Mouse (Mus musculus) neural tube, embryonic 15.5 days (tissue): ENCODE data around the gene Crygs. TPM values are rescaled to one million over a fixed set of nuclear protein-coding genes. Genes with fewer than 3 reads are reported as not detected.

Experiments used
- ATAC-seq: fragments of 200-750 bp; cut with Nextera tagmentation; 2 replicates; pipeline ENCODE4 v1.8.0; 2017; ENCODE audit warnings: mild to moderate bottlenecking, moderate TSS enrichment, moderate library complexity; ENCODE audit not compliant: low FRiP score
- H3K27ac ChIP-seq: fragments of 300-500 bp; sonication (generic); replicated peaks from 2 replicates; pipeline ENCODE4 v1.5.1; 2015; ENCODE audit warnings: mild to moderate bottlenecking, inconsistent platforms
- H3K27me3 ChIP-seq: fragments of 300-500 bp; sonication (generic); replicated peaks from 2 replicates; pipeline ENCODE4 v1.6.1; 2015; ENCODE audit warnings: inconsistent platforms
- H3K36me3 ChIP-seq: fragments of 300-500 bp; sonication (generic); 2 replicates; pipeline ENCODE4 v1.6.1; 2015; ENCODE audit warnings: inconsistent platforms
- H3K4me1 ChIP-seq: fragments of 300-500 bp; sonication (generic); 2 replicates; pipeline ENCODE4 v1.6.1; 2015; ENCODE audit warnings: inconsistent platforms
- H3K4me2 ChIP-seq: fragments of 300-500 bp; sonication (generic); 2 replicates; pipeline ENCODE4 v1.6.1; 2015; ENCODE audit warnings: inconsistent platforms, mild to moderate bottlenecking, moderate library complexity
- H3K4me3 ChIP-seq: fragments of 300-500 bp; sonication (generic); replicated peaks from 2 replicates; pipeline ENCODE4 v1.5.1; 2015; ENCODE audit warnings: mild to moderate bottlenecking, inconsistent platforms
- H3K9ac ChIP-seq: fragments of 300-500 bp; sonication (generic); replicated peaks from 2 replicates; pipeline ENCODE4 v1.6.1; 2015; ENCODE audit warnings: mild to moderate bottlenecking, inconsistent platforms
- H3K9me3 ChIP-seq: fragments of 300-500 bp; sonication (generic); replicated peaks from 2 replicates; pipeline ENCODE4 v1.6.1; 2016; ENCODE audit warnings: inconsistent platforms
- WGBS: fragments of 180-500 bp; shearing (Covaris S2); methylation state at CpG from one replicate; pipeline ENCODE4 v1.1.7; 2015; ENCODE audit warnings: mixed read lengths; 5-methylcytosine and 5-hydroxymethylcytosine counted together
- polyA plus RNA-seq: library from polyadenylated mRNA; unstranded; fragments of >200 nt; fragmentation: Nextera tagmentation; extraction: Ambion mirVana; gene quantifications from 2 replicates; pipeline ENCODE4 v1.2.1, GENCODE M21; 2015

The Crygs gene
- polyA plus RNA-seq: not detected in 2 replicates

DNA sequence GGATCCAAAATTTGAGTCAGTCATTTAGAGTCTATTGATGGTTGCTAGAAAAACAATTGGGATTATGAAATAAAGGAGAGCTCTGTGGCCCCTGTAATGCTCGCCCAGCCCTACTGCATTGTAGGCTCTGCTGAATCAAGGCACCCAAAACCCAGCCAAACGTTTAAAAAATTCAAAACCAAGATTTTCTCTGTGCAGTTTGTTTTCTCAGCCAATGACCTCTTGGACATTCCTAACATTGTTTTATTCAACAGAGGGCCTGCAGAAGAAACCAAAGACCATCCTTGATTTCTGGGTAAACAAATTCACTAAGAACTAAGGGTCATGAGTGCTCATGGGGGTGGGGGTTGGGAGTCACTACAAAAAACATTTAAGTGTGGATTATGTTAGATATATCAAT lies at the start of gene Crygs:
Gene Crygs, minus strand, starts transcription at position 101 of the 400 bp plus-strand sequence.
- 79% methylated on average over 2 of the region's 2 CpGs for WGBS
- no peaks in the 10 kb centered on the region for H3K9me3 ChIP-seq
- H3K4me2 ChIP-seq: no peak within 1 kb of the TSS
- no peak within 1 kb of the TSS for H3K9ac ChIP-seq
- H3K27me3 ChIP-seq: peaks cover 26% of the 10 kb centered on the region
- H3K36me3 ChIP-seq: peaks cover 7% of the 10 kb centered on the region; the same call in 1 of the 2 replicates
- no peak within 1 kb of the TSS for H3K4me3 ChIP-seq
- no peak within 1 kb of the TSS for H3K27ac ChIP-seq
- peaks cover 4% of the 10 kb centered on the region; the same call in 1 of the 2 replicates for H3K4me1 ChIP-seq
- ATAC-seq: no peak

DNA sequence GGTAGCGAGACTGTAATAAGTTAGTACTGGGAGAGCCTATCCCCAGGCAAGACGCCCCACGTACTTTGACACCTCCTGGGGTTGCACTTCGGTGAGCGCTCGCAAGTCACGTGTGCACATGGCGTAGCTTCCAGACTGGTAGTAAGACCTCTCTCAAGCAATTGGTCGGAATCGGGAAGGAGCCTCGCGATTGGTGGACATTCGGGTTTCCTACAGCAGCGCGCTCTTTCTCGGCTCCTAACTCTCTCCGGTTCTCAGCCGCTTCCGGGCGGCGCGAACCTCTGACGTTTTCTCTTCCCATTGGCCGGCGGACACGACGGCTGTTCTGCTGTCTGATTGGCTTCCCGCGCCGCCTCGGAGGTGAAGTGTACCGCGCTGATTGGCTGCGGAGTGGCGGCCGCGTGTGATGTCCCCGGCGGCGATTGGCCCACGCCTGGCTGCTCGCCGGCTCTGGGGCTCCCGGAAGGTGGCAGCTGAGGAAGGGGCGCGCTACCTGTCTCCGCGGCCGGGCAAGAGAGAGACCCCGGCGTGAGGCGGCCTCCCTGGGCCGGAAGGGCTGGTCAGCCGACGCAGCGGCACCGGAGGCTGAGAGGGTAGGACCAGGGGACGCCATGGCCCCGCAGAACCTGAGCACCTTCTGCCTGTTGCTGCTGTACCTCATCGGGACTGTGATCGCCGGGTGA lies 46.2 kb upstream of the Crygs start, which contains the start of the genes Tbccd1 and Dnajb11:
Gene Tbccd1, minus strand, starts transcription at position 239 of the 683 bp plus-strand sequence.
Gene Dnajb11, plus strand, starts transcription at position 415 of the 683 bp plus-strand sequence.
- Histone ChIP-seq H3K9me3 (no peaks in the 10 kb centered on the region), H3K4me2 (peak within 1 kb of the TSS; percentile 89), H3K9ac (peak within 1 kb of the TSS; percentile 83), H3K4me3 (peak within 1 kb of the TSS; percentile 96), H3K27ac (peak within 1 kb of the TSS; percentile 77), H3K4me1 (peaks cover 20% of the 10 kb centered on the region), H3K27me3 (no peaks in the 10 kb centered on the region), H3K36me3 (peaks cover 6% of the 10 kb centered on the region; the same call in 1 of the 2 replicates)
- ATAC-seq: peak; percentile 99
- under 1% methylated on average over 62 of the region's 62 CpGs for WGBS

DNA sequence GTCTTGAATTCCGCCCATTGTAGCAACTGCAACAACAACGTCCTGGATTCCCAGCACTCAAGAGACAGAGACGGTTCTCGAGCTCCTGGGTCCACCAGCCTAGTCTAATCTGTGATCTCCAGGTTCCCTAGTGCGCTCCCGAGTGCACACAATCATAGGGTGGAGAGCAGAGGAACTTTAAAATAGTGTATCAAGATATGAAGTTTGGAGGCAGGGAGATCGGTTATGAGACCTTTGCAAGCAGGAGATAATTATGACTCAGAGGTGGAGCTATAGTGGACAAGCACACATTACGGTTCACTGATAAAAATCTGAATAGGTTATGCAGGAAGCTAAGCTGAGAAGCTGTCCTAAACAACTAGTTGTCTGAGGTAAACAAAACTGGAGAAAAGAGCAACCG lies 45.4 kb upstream of the Crygs start:
- Histone ChIP-seq H3K36me3 (peaks cover 2% of the 10 kb centered on the region; the same call in 1 of the 2 replicates), H3K4me2 (peak overlapping the region; percentile 69), H3K27ac (peak overlapping the region; percentile 75), H3K27me3 (no peaks in the 10 kb centered on the region), H3K4me3 (peak overlapping the region; percentile 96), H3K9ac (peak overlapping the region; percentile 51), H3K9me3 (no peaks in the 10 kb centered on the region), H3K4me1 (peaks cover 20% of the 10 kb centered on the region)
- WGBS: 14% methylated on average over 9 of the region's 9 CpGs
- no peak for ATAC-seq

DNA sequence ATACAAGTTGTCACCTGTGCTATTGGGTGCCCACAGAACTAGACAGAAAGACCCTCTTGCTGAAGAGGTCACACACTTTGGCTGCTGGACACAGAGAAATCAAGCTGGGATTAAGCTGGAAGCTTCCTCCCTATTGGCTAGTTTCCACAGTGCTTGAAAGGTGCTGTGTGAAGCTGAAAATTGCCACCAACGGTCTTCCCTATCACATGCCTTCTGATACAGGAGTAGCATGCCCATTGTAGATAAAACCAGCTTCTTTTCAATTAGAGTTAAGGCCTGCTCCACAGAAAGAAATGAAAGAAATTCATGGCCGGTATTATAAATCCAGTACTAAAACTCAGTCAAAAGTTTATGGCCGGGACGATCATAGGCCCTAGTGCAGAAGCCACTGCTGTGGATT lies 41.3 kb upstream of the Crygs start:
- 93% methylated on average over 4 of the region's 4 CpGs for WGBS
- H3K4me2 ChIP-seq: no peak overlapping the region
- H3K4me3 ChIP-seq: no peak overlapping the region
- H3K36me3 ChIP-seq: 0 out of 2 replicates have a peak, but pooled peaks cover 2% of the 10 kb centered on the region
- H3K9me3 ChIP-seq: no peaks in the 10 kb centered on the region
- no peaks in the 10 kb centered on the region for H3K27me3 ChIP-seq
- H3K27ac ChIP-seq: no peak overlapping the region
- ATAC-seq: no peak
- no peak overlapping the region for H3K9ac ChIP-seq
- peaks cover 6% of the 10 kb centered on the region for H3K4me1 ChIP-seq

DNA sequence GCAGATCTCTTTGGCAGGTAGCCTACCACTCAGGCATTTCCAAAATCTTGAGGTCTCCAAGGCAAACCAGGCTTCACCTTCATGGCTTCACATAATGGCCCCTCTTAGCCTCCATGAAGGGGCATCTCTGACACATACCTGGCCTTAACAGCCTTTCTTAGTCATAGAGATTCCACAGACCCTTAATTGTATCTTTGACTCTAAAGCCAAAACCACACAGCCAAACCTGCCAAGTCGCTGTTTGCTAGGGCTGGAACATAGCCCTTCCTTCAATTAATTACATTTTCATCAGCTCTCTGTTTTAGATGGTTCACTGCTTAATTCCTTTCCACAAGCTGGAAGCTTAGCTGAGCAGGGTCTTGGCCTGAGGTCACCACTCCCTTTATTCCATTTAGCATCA lies 37.0 kb upstream of the Crygs start:
- H3K36me3 ChIP-seq: no peaks in the 10 kb centered on the region
- H3K27me3 ChIP-seq: no peaks in the 10 kb centered on the region
- 87% methylated on average over 1 of the region's 1 CpGs for WGBS
- peaks cover 10% of the 10 kb centered on the region for H3K4me1 ChIP-seq
- H3K27ac ChIP-seq: no peak overlapping the region
- no peak overlapping the region for H3K4me3 ChIP-seq
- no peaks in the 10 kb centered on the region for H3K9me3 ChIP-seq
- H3K4me2 ChIP-seq: no peak overlapping the region
- ATAC-seq: no peak
- H3K9ac ChIP-seq: no peak overlapping the region

DNA sequence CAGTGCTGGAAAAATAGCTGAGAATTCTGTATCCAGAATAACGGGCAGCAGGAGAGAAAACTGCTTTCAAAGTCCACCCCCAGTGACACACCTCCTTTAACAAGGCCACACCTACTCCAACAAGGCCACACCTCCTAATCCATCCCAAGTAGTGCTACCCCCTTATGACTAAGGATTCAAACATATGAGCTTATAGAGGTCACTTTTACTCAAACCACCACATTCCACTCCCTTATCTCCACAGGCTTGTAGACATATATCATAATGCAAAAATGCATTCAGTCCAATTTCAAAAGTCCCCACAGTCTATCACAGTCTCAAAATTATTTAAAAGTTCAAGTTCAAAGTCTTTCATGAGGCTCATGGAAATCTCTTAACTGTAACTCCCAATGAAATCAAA lies 36.3 kb upstream of the Crygs start:
- no peaks in the 10 kb centered on the region for H3K36me3 ChIP-seq
- H3K27me3 ChIP-seq: no peaks in the 10 kb centered on the region
- H3K27ac ChIP-seq: no peak overlapping the region
- no peak overlapping the region for H3K9ac ChIP-seq
- ATAC-seq: no peak
- peaks cover 10% of the 10 kb centered on the region for H3K4me1 ChIP-seq
- no peak overlapping the region for H3K4me3 ChIP-seq
- WGBS: 96% methylated on average over 1 of the region's 1 CpGs
- H3K4me2 ChIP-seq: no peak overlapping the region
- H3K9me3 ChIP-seq: no peaks in the 10 kb centered on the region

DNA sequence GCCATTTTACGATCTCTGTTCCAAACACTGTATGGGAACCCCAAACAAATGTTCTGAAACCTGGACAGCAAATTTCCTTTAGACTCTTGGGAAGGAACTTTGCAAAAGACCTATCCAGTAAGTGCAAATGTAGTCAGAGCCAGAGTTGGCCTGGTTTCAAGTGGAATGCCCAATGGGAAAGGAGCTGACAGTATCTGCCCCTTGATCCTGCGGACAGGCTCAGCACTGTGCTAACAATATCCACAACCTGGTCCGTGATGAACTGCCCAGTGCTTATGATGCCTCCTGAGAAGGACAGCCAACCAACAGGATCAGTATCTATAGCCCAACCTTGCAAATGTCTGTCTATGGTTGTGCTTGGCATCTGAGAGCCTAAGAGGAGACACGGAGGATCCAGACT lies 34.1 kb upstream of the Crygs start:
- ATAC-seq: no peak
- Histone ChIP-seq H3K9ac (no peak overlapping the region), H3K4me2 (no peak overlapping the region), H3K27ac (no peak overlapping the region), H3K4me1 (peaks cover 10% of the 10 kb centered on the region), H3K4me3 (no peak overlapping the region), H3K36me3 (no peaks in the 10 kb centered on the region; the same call in none of the 2 replicates), H3K27me3 (no peaks in the 10 kb centered on the region), H3K9me3 (no peaks in the 10 kb centered on the region)
- 92% methylated on average over 4 of the region's 4 CpGs for WGBS

DNA sequence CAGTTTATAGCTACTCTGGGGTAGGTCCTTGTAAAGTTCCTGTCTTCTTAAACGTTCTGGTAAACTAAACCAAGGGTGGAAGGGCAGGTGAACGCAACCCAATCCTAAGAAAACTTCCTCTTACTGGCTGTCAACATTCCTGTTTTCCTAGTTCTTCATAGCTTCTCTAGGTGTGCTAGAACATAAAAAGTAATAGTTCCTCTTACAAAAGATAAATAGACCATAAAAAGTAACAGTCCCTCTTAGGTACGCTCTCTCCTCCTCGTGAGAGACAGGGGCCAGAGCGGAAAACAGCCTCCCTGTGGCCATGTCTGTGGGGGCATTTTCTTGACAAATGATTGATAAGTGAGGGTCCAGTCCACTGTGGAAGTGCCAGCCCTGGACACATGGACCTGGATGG lies 33.5 kb upstream of the Crygs start:
- Histone ChIP-seq H3K27me3 (no peaks in the 10 kb centered on the region), H3K4me2 (peak overlapping the region; percentile 96), H3K27ac (peak overlapping the region; percentile 73), H3K4me3 (peak overlapping the region; percentile 61), H3K4me1 (peaks cover 10% of the 10 kb centered on the region), H3K36me3 (no peaks in the 10 kb centered on the region; the same call in none of the 2 replicates), H3K9me3 (no peaks in the 10 kb centered on the region), H3K9ac (peak overlapping the region; percentile 94; the same call in 1 of the 2 replicates)
- peak; percentile 20; the same call in 1 of the 2 replicates for ATAC-seq
- 22% methylated on average over 5 of the region's 5 CpGs for WGBS

DNA sequence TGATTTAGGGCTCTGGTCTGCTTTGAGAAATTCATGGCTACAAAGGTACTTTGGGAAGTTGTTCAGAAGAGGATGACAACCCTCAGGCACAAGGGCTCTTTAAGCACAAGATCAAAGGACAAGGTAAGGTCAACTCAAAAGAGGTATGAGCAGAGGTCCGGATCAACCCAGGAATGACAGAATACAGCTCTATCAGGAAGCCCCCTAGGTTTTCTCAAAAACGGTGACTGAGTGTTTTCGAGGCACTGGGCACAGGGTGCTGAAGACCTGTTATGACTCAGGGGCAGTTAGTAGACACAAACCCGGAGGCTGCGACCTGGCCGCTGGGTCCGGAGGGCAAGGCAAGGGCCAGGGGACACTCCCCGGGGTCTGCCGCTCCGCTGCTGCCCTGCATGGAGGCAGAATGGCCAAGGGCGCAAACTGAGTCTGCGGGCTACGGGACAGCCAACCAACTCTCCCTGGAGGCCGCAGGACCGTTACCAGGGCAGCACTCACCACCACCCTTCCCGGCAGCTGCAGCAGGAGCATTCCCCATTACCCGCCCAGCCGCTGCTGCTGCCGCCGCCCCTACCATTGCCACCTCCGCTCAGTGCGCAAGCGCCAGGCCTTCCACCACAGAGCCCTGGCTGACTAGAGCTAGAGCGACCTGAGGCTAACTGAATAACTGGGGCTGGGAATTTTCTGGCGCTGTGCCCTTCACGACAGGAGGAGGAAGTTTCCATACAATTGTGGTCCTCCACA lies 32.9 kb upstream of the Crygs start:
- WGBS: 2% methylated on average over 26 of the region's 26 CpGs
- no peaks in the 10 kb centered on the region for H3K27me3 ChIP-seq
- ATAC-seq: peak; percentile 97
- no peaks in the 10 kb centered on the region for H3K9me3 ChIP-seq
- no peaks in the 10 kb centered on the region; the same call in none of the 2 replicates for H3K36me3 ChIP-seq
- peak overlapping the region; percentile 96 for H3K4me2 ChIP-seq
- H3K4me1 ChIP-seq: peaks cover 10% of the 10 kb centered on the region
- H3K4me3 ChIP-seq: peak overlapping the region; percentile 61
- H3K9ac ChIP-seq: peak overlapping the region; percentile 94
- H3K27ac ChIP-seq: peak overlapping the region; percentile 73

DNA sequence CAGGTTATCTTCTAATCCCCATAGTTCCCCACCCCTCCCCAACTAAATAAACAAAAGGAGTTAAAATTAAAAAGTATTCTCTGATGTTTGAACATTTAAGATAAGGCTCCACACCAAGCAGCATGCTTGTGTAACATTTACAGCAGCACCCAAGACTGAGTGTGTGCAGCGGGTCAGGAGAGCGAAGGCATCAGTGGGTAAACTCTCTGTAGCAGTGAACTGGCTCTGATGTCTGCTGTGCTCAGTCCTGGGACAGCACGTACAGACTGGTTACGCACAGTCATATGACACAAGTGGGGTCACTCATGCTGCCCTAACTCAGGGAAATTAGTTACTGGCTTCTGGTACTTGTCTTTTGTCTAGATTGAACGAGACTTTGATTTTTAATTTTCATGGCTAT lies 31.5 kb upstream of the Crygs start:
- no peaks in the 10 kb centered on the region for H3K27me3 ChIP-seq
- H3K4me1 ChIP-seq: peaks cover 10% of the 10 kb centered on the region
- H3K9me3 ChIP-seq: no peaks in the 10 kb centered on the region
- ATAC-seq: no peak
- H3K9ac ChIP-seq: no peak overlapping the region
- no peak overlapping the region for H3K4me2 ChIP-seq
- WGBS: 92% methylated on average over 5 of the region's 5 CpGs
- H3K27ac ChIP-seq: no peak overlapping the region
- no peak overlapping the region for H3K4me3 ChIP-seq
- peaks cover 5% of the 10 kb centered on the region for H3K36me3 ChIP-seq

DNA sequence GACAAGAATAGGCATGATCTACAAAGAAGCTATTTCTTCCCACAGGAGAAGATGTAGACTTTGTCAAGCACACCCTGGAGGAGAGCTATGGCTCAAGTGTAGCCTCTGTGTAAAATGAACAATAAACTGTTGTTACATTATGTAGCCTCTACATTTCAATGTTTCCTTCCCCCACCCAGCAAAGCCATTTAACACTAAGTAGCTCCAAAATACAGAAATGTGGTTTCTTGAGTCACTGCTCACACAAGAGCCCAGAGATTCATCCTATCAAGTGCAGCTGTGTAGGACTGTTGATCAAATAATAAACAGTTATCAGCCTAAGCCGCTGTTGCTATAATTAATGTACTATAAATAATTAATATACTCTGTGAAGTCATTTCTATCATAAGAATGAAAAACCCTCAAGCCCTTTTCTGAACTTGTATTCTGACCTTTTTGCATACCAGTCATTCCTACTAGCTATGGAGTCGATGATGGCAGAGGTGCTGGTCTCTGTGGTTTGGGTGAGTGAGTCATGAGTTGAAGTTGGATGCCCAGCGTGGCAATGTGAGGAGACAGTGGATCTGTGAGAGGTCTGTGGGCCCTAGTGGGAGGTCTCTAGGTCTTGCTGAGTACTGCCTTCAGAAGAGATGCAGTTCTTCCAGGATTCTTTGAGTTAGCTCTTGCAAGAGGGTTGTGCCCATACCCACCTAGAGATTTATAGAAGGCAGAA lies 27.9 kb upstream of the Crygs start:
- no peaks in the 10 kb centered on the region for H3K27me3 ChIP-seq
- H3K9ac ChIP-seq: no peak overlapping the region
- 93% methylated on average over 3 of the region's 3 CpGs for WGBS
- peaks cover 16% of the 10 kb centered on the region for H3K36me3 ChIP-seq
- no peak for ATAC-seq
- H3K4me3 ChIP-seq: no peak overlapping the region
- H3K27ac ChIP-seq: no peak overlapping the region
- H3K4me1 ChIP-seq: no peaks in the 10 kb centered on the region
- no peak overlapping the region for H3K4me2 ChIP-seq
- no peaks in the 10 kb centered on the region for H3K9me3 ChIP-seq
